Mouse (Mus musculus): ENCODE data around the gene Ahcyl2.
"Not testable (repeated sequence)": the region's sequence is repeated elsewhere in the genome, so short reads cannot be mapped to it uniquely, and the experiment has no call there.

Ahcyl2 gene

GRCm38 (mm10) chr6:29812651-29813050, 44.8 kb downstream of the Ahcyl2 start:
- in situ Hi-C loops (cut with MboI; ENCODE audit: unreplicated experiment in 2 of 2), result no loop called here

GRCm38 (mm10) chr6:29814616-29815015, 46.8 kb downstream of the Ahcyl2 start:
- in situ Hi-C loops (cut with MboI; ENCODE audit: unreplicated experiment in 2 of 2), result no loop called here

DNA sequence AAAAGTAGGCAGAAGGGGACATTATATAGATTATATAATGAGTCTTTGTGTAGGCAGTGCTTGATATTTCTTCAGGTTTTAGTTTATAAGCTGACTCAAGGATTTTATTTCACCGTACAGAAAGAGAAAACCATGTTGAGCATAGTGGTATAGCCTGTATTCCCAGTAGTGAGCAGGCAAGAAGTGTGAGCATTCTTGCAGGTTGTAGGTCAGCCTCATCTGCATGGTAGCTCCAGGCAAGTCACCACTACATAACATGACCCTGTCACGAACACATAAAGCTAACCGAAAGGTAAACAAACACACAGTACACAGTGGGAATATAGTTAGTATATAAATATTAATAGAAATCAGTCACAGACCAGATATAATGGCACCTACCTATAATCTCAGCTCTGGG, 47.2 kb downstream of the Ahcyl2 start:
- in situ Hi-C loops (cut with MboI; ENCODE audit: unreplicated experiment in 2 of 2), result no loop called here

- in situ Hi-C loops (cut with MboI; ENCODE audit: unreplicated experiment in 2 of 2), result no loop called here
Observed at GRCm38 (mm10) chr6:29815634-29816033, 47.8 kb downstream of the Ahcyl2 start.

- in situ Hi-C loops (cut with MboI; ENCODE audit: unreplicated experiment in 2 of 2), result not testable (repeated sequence)
Observed at GRCm38 (mm10) chr6:29816371-29816770, 48.6 kb downstream of the Ahcyl2 start.

GRCm38 (mm10) chr6:29819309-29819708, 51.5 kb downstream of the Ahcyl2 start:
- in situ Hi-C loops (cut with MboI; ENCODE audit: unreplicated experiment in 2 of 2), result no loop called here

DNA sequence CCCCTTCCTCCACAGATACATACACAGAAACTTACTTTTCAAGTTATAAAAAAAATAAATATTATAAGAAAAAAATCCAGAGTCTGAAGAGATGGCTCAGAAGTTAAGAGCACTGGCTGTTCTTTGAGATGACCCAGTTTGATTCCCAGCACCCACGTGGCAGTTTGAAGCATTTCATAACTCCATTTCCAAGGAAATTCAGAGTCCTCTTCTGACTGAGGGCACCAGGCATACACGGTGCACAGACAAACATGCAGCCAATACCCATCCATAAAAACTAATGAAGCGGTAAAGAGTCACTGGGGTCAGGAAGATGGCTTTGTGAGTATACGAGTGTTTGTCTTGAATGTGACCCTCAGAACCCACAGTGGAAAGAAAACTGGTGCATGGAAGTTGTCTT, 52.5 kb downstream of the Ahcyl2 start:
- in situ Hi-C loops (cut with MboI; ENCODE audit: unreplicated experiment in 2 of 2), result no loop called here

DNA sequence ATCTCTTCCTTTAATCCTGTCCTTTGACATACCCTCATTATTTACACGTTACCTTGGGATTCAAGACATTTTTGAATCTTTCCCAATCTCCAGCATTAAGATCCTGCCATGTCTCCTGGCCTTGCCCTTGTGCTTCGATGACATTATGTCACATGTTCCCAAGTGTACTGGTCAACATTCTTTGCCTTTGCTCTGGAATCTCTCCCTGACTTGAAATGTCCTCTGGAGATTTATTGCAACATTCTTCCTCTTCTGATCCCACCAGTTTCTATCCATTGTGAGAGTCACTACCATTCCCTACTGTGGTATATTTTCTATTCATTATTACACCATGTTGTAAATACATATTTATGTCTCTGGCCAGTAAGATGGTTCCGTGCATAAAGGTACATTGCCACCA, 53.1 kb downstream of the Ahcyl2 start:
- in situ Hi-C loops (cut with MboI; ENCODE audit: unreplicated experiment in 2 of 2), result no loop called here

DNA sequence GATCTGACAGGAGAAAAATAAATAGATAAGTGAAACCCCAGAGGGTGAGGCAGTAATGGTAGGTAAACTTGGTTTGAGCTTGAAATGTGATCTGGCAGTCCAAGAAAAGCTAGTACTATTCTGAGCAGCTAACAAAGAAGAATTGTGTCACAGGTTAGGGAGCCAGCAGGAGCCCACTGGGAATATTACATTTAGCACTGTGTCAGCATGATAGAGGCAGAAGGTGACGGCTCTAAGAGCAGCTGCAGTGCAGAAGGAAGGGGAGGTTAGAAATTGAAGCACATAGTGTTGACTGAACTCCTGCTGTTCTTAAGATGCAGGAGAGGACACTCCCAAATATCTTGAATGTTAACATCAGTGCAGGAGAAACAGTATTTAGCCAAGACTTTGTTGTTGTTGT, 54.0 kb downstream of the Ahcyl2 start:
- in situ Hi-C loops (cut with MboI; ENCODE audit: unreplicated experiment in 2 of 2), result no loop called here

GRCm38 (mm10) chr6:29825302-29825701, 57.5 kb downstream of the Ahcyl2 start:
- in situ Hi-C loops (cut with MboI; ENCODE audit: unreplicated experiment in 2 of 2), result no loop called here

GRCm38 (mm10) chr6:29827291-29828242, 59.8 kb downstream of the Ahcyl2 start:
- in situ Hi-C loops (cut with MboI; ENCODE audit: unreplicated experiment in 2 of 2), result no loop called here

DNA sequence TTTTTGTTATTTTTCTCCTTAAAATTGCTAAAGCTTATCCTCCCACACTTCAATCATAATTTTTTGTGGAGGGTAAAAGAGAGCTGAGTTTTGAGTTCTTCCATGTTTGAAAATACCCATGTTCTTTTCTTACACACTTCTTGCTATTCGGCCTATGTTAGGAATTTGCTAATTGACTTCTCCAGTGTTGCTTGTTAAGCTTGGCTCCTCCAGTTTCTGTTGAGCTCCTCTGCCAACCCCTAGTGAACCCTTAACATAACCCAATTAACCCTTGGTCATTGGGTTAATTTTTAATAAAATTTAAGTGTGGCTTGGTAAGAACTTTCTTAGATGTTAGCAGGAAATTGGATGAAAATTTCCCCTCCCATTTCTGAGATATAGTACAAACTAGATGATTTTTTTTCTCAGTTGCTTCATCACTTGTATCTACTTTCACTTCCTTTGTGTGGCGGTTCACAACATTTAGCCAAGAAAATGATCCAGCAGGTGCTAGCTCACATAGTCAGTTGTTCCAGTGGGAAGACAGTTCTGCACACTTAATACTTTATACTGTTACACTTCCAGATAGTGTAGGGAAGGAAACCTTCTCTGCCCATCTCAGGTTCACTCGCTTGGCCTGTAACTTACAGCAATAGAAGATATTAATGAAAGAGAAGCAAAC, 60.9 kb downstream of the Ahcyl2 start:
- in situ Hi-C loops (cut with MboI; ENCODE audit: unreplicated experiment in 2 of 2), result no loop called here

GRCm38 (mm10) chr6:29832356-29832755, 64.5 kb downstream of the Ahcyl2 start:
- in situ Hi-C loops (cut with MboI; ENCODE audit: unreplicated experiment in 2 of 2), result no loop called here

- in situ Hi-C loops (cut with MboI; ENCODE audit: unreplicated experiment in 2 of 2), result no loop called here
Observed at GRCm38 (mm10) chr6:29833117-29833516, 65.3 kb downstream of the Ahcyl2 start.

DNA sequence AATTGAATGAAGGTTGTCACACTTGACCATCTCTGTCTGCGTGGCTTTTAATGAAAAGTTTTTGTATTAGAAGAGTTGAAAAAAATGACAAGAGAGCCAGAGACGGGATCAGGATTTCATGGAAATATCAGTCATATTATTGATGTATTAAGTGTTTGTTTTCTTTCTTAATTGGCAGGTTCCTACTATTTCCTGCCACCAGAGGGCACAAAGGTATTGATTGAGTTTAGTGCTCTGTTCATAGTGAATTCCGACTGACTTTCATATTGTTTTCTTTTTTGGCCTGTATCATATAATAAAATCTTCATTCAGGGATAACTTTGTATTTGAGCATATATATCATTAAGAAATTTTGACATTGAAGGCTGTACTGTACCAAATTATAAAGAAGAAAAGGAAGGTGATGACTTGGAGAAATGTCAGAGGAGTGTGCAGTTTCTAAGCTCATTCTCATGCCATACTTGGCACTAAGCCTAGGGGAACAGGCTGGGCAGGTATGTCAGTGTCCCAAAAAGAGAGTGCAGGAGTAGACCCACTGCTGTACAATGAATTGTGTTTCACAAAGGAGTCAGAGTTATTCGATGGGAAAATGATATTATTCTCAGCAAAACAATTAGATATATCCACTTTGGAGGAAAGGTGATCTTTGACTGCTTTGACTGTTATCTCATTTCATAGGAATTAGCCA, 65.9 kb downstream of the Ahcyl2 start:
- in situ Hi-C loops (cut with MboI; ENCODE audit: unreplicated experiment in 2 of 2), result no loop called here

GRCm38 (mm10) chr6:29835543-29836177, 67.8 kb downstream of the Ahcyl2 start:
- in situ Hi-C loops (cut with MboI; ENCODE audit: unreplicated experiment in 2 of 2), result no loop called here

DNA sequence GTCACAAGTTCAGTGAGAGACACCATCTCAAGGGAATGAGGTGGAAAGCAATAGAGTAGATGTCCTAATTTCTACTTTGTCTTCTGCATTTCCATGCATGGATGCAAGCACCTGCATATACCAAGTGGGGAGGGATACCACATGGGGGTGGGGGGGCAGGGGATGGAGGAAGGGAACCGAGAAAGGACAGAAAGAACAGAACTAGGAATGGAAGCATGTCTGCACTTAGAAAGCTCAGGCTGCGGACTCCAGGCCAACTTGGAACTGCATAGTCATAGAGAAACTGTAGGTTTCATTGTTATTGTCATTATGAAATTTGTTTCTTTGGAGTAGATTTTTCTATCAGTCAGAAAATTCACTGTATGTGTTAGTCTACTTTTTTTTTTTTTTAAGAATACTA, 69.8 kb downstream of the Ahcyl2 start:
- in situ Hi-C loops (cut with MboI; ENCODE audit: unreplicated experiment in 2 of 2), result no loop called here

DNA sequence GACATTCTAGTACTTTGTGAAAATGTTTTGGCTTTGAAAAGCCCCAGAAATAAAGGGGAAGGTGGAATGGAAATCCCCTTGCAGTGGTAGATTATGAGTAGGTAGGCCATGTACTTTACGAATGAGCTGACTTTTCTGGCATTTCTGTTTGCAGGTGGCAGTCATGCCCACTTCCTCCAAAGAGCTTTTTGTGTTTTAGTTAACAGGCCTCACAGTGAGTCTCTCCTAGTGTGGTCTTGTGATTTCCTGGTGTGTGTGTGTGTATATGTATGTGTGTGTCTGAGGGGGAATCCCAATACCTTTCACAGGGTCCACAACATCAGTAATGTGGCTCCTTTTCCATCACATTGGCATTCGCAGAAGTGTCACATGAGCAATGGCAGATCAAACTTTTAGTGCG, 70.7 kb downstream of the Ahcyl2 start:
- in situ Hi-C loops (cut with MboI; ENCODE audit: unreplicated experiment in 2 of 2), result no loop called here

DNA sequence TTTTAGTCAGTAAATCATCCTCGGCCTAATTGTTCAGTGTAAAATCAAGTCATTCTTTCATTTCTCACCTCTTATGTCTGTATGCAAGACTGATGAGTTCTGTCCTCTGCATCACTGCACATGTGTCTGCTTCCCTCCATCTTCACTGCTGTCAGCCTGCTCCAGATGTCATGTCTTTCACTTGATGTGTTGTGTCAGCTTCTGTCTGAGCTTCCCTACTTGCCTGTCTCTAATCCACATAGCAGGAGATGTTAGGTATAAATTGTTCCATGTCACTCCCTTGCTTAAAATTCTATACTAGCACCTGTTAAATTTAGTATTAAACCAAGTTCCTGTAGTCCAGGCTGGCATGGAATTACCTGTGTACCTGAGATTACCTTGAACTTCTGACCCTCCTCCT, 72.2 kb downstream of the Ahcyl2 start:
- in situ Hi-C loops (cut with MboI; ENCODE audit: unreplicated experiment in 2 of 2), result no loop called here

DNA sequence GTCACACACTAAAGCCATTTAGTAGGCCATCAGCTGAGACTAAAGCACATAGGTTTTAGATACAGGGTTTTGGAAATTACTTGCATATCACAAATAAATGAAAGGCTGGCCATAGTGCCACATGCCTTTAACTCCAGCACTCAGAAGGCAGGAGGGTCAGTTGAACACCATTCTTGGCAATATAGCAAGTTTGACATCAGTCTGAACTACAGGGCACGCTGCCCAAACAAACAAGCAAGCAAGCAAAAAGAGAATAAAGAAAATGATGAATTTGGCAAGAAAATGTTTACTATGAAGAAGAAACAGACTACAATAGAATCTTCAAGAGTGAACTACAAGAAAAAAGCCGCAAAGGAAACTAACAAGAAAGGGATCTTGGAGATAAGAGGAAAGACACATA, 73.7 kb downstream of the Ahcyl2 start:
- in situ Hi-C loops (cut with MboI; ENCODE audit: unreplicated experiment in 2 of 2), result no loop called here

- in situ Hi-C loops (cut with MboI; ENCODE audit: unreplicated experiment in 2 of 2), result no loop called here
Observed at GRCm38 (mm10) chr6:29847643-29848166, 79.9 kb downstream of the Ahcyl2 start.

All from v-Abl transformed pro-B cells (cell line).